Mouse (Mus musculus) ES-Bruce4 (cell line): ENCODE measurements around the gene Gm7102.
"Not testable (repeated sequence)": the region's sequence is repeated elsewhere in the genome, so short reads cannot be mapped to it uniquely, and the experiment has no call there.

Experiments
- CTCF ChIP-seq: IDR thresholded peaks from one replicate; pipeline ENCODE4 v1.8.1; 2011; ENCODE audit warnings: low read depth, low read length
- POLR2A ChIP-seq: IDR thresholded peaks from one replicate; pipeline ENCODE4 v1.8.1; 2011; ENCODE audit warnings: low read length; ENCODE audit not compliant: insufficient read depth

DNA sequence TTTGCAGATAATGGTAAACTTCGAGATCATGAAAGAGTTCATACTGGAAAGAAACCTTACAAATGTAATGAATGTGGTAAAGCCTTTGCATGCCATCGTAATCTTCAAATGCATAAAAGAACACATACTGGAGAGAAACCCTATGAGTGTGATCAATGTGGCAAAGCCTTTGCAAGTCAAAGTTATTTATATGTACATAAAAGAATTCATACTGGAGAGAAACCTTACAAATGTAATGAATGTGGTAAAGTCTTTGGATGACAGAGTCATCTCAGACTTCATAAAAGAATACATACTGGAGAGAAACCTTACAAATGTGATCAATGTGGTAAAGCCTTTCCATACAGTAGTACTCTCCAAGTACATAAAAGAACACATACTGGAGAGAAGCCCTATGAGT, 7.5 kb upstream of the Gm7102 start, which contains the start of gene Gm6020:
- not testable (repeated sequence) for TF ChIP-seq CTCF, POLR2A
